Mouse (Mus musculus) left cerebral cortex, adult 18-20 months (tissue): ENCODE results near the gene Aqp3. TPM values are rescaled to one million over a fixed set of nuclear protein-coding genes. Genes with fewer than 3 reads are reported as not detected.
"Not testable (repeated sequence)": the region's sequence is repeated elsewhere in the genome, so short reads cannot be mapped to it uniquely, and the experiment has no call there.

Experiments
- DNase-seq, 2 experiments: peaks; one replicate each; pipeline ENCODE4 v3.0.0; 2021 to 2022; ENCODE audit warnings: low spot score in 2 of 2, mixed read lengths in 1 of 2
- total RNA-seq, 2 experiments: library from RNA; stranded (reverse); gene quantifications; 2 replicates each; pipeline ENCODE4 v1.2.3; 2021

Gene Aqp3
- total RNA-seq, 2 experiments from 2014 or later: not detected

- DNase-seq: no peak
Measured at GRCm38 (mm10) chr4:41107440-41107839, 9.5 kb upstream of the Aqp3 start.

GRCm38 (mm10) chr4:41102901-41103300 lies 4.9 kb upstream of the Aqp3 start:
- DNase-seq: no peak

- no peak for DNase-seq
Measured at GRCm38 (mm10) chr4:41100986-41101385, 3.0 kb upstream of the Aqp3 start.

GRCm38 (mm10) chr4:41098577-41098951 lies 581 bp upstream of the Aqp3 start:
- no peak for DNase-seq

GRCm38 (mm10) chr4:41097381-41097780 lies 602 bp downstream of the Aqp3 start:
- DNase-seq: no peak

GRCm38 (mm10) chr4:41096794-41097193 lies 1.2 kb downstream of the Aqp3 start:
- DNase-seq: no peak

GRCm38 (mm10) chr4:41096169-41096568 lies 1.8 kb downstream of the Aqp3 start:
- no peak for DNase-seq

GRCm38 (mm10) chr4:41094361-41094760 lies 3.6 kb downstream of the Aqp3 start:
- DNase-seq: no peak

- no peak for DNase-seq
Measured at GRCm38 (mm10) chr4:41092958-41093357, 5.0 kb downstream of the Aqp3 start.

GRCm38 (mm10) chr4:41091391-41091790 lies 6.6 kb downstream of the Aqp3 start:
- no peak for DNase-seq

GRCm38 (mm10) chr4:41089705-41090104 lies 8.3 kb downstream of the Aqp3 start:
- DNase-seq: no peak

- no peak for DNase-seq
Measured at GRCm38 (mm10) chr4:41089189-41089588, 8.8 kb downstream of the Aqp3 start.

- no peak for DNase-seq
Measured at GRCm38 (mm10) chr4:41087459-41088298, 10.3 kb downstream of the Aqp3 start.

GRCm38 (mm10) chr4:41086947-41087346 lies 11.0 kb downstream of the Aqp3 start:
- no peak for DNase-seq

GRCm38 (mm10) chr4:41084819-41085218 lies 13.2 kb downstream of the Aqp3 start:
- no peak for DNase-seq

- not testable (repeated sequence) for DNase-seq
Measured at GRCm38 (mm10) chr4:41082803-41083202, 15.2 kb downstream of the Aqp3 start.

- no peak for DNase-seq
Measured at GRCm38 (mm10) chr4:41081733-41082132, 16.2 kb downstream of the Aqp3 start.

- no peak for DNase-seq
Measured at GRCm38 (mm10) chr4:41078726-41079125, 19.3 kb downstream of the Aqp3 start.

GRCm38 (mm10) chr4:41074461-41074860 lies 23.5 kb downstream of the Aqp3 start:
- DNase-seq: no peak

GRCm38 (mm10) chr4:41073008-41073817 lies 24.8 kb downstream of the Aqp3 start:
- no peak for DNase-seq

- DNase-seq: no peak
Measured at GRCm38 (mm10) chr4:41071500-41072429, 26.2 kb downstream of the Aqp3 start.
